Mouse (Mus musculus): Measurements from ENCODE around the gene H2al1f. TPM values are rescaled to one million over a fixed set of nuclear protein-coding genes. Genes with fewer than 3 reads are reported as not detected.
"Not testable (repeated sequence)": the region's sequence is repeated elsewhere in the genome, so short reads cannot be mapped to it uniquely, and the experiment has no call there.

H2al1f gene
- total RNA-seq (2012; rRNA removed) = not detected in 2 replicates

DNA sequence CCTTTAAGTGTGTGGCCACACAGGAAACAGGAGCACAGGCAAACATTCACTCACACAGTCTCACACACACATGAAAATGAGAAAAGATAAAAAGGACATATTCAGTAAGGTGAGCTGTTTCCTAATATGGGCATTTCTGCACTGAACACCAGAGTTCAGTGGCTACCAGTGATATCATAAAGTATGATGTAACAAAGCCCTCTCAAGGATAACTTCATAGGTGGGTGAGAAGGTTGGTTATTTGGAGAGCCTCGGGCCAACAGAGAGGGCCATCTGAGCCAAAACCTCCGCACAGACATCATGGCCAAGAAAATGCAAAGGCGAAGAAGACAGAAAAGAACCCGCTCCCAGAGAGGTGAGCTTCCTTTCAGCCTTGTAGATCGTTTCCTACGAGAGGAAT, at the start of gene H2al1f:
Gene H2al1f (plus strand): TSS at position 301 of the 400 bp plus-strand sequence.
- H3K27ac ChIP-seq (ENCODE audit: insufficient read depth, low read depth, low read length, poor library complexity, severe bottlenecking); H3K4me1 ChIP-seq (ENCODE audit: control insufficient read depth in 2 of 2, insufficient read depth in 2 of 2, low read length in 2 of 2, poor library complexity in 1 of 2); H3K4me3 ChIP-seq (ENCODE audit: insufficient read depth in 1 of 2, low read depth in 1 of 2, low read length in 2 of 2, poor library complexity in 1 of 2, severe bottlenecking in 1 of 2); in situ Hi-C loops (cut with MboI; ENCODE audit: low sequenced_read_pairs in 2 of 2, unreplicated experiment in 2 of 2); DNase-seq (ENCODE audit: low read depth, low spot score); H3K9ac ChIP-seq (ENCODE audit: insufficient read depth, low read depth, low read length, poor library complexity, severe bottlenecking); H3K9me3 ChIP-seq (ENCODE audit: control insufficient read depth, insufficient read depth, low read depth, low read length); H3K36me3 ChIP-seq (ENCODE audit: control insufficient read depth, insufficient read depth, low read length, poor library complexity, severe bottlenecking): not testable (repeated sequence)

DNA sequence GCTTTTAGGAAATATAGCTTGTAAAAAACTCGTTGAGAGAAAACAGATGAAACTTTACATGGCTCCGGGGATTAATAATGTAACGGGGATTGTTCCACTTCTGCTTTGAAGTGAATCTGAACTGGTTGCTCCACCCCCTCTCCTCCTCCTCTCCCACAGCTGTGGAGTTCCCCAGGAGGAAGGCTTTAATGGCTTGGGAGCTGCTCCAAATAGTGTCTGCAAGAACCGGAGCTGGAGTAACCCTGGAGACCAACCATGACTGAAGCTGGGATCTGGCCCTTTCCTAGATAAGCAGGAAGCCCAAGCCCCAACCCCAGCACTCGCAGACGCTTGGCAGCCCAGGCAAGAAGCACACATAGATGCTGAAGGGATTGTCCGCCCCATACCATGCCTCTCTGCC, 47.2 kb upstream of the H2al1f start:
- no peak overlapping the region for H3K27ac ChIP-seq (ENCODE audit: insufficient read depth, low read depth, low read length, poor library complexity, severe bottlenecking)
- H3K4me1 ChIP-seq (ENCODE audit: control insufficient read depth in 2 of 2, insufficient read depth in 2 of 2, low read length in 2 of 2, poor library complexity in 1 of 2) = no peaks in the 10 kb centered on the region
- TF ChIP-seq HCFC1 (IDR thresholded peaks at IDR 0.05; ENCODE audit: borderline replicate concordance, insufficient read depth, low read length) = no peak
- no peak for TF ChIP-seq ZC3H11A (IDR thresholded peaks at IDR 0.05; ENCODE audit: borderline replicate concordance, low read depth, low read length)
- no peak for TF ChIP-seq MAFK (IDR thresholded peaks at IDR 0.05; ENCODE audit: insufficient read depth, low read depth, low read length)
- no peak for TF ChIP-seq ZNF384 (IDR thresholded peaks at IDR 0.05; ENCODE audit: low read depth, low read length)
- no peak for TF ChIP-seq CHD2 (IDR thresholded peaks at IDR 0.05; ENCODE audit: low read depth, low read length)
- no peak overlapping the region for H3K9ac ChIP-seq (ENCODE audit: insufficient read depth, low read depth, low read length, poor library complexity, severe bottlenecking)
- in situ Hi-C loops (cut with MboI; ENCODE audit: low sequenced_read_pairs in 2 of 2, unreplicated experiment in 2 of 2) = no loop called here
- H3K36me3 ChIP-seq (ENCODE audit: control insufficient read depth, insufficient read depth, low read length, poor library complexity, severe bottlenecking) = no peaks in the 10 kb centered on the region
- no peak for DNase-seq (ENCODE audit: low read depth, low spot score)
- no peaks in the 10 kb centered on the region for H3K9me3 ChIP-seq (ENCODE audit: control insufficient read depth, insufficient read depth, low read depth, low read length)
- no peak overlapping the region for H3K4me3 ChIP-seq (ENCODE audit: insufficient read depth in 1 of 2, low read depth in 1 of 2, low read length in 2 of 2, poor library complexity in 1 of 2, severe bottlenecking in 1 of 2)

- Histone ChIP-seq H3K9me3 (ENCODE audit: control insufficient read depth, insufficient read depth, low read depth, low read length) (no peaks in the 10 kb centered on the region), H3K27ac (ENCODE audit: insufficient read depth, low read depth, low read length, poor library complexity, severe bottlenecking) (no peak overlapping the region), H3K4me1 (ENCODE audit: control insufficient read depth in 2 of 2, insufficient read depth in 2 of 2, low read length in 2 of 2, poor library complexity in 1 of 2) (no peaks in the 10 kb centered on the region), H3K4me3 (ENCODE audit: insufficient read depth in 1 of 2, low read depth in 1 of 2, low read length in 2 of 2, poor library complexity in 1 of 2, severe bottlenecking in 1 of 2) (no peak overlapping the region), H3K9ac (ENCODE audit: insufficient read depth, low read depth, low read length, poor library complexity, severe bottlenecking) (no peak overlapping the region), H3K36me3 (ENCODE audit: control insufficient read depth, insufficient read depth, low read length, poor library complexity, severe bottlenecking) (no peaks in the 10 kb centered on the region)
- TF ChIP-seq CHD2 (IDR thresholded peaks at IDR 0.05; ENCODE audit: low read depth, low read length) = no peak
- no peak for TF ChIP-seq ZNF384 (IDR thresholded peaks at IDR 0.05; ENCODE audit: low read depth, low read length)
- no peak for TF ChIP-seq HCFC1 (IDR thresholded peaks at IDR 0.05; ENCODE audit: borderline replicate concordance, insufficient read depth, low read length)
- no peak for TF ChIP-seq ZC3H11A (IDR thresholded peaks at IDR 0.05; ENCODE audit: borderline replicate concordance, low read depth, low read length)
- TF ChIP-seq MAFK (IDR thresholded peaks at IDR 0.05; ENCODE audit: insufficient read depth, low read depth, low read length) = no peak
- in situ Hi-C loops (cut with MboI; ENCODE audit: low sequenced_read_pairs in 2 of 2, unreplicated experiment in 2 of 2) = no loop called here
- DNase-seq (ENCODE audit: low read depth, low spot score) = no peak
Measured at GRCm38 (mm10) chrX:11269074-11269473, 45.9 kb upstream of the H2al1f start.

DNA sequence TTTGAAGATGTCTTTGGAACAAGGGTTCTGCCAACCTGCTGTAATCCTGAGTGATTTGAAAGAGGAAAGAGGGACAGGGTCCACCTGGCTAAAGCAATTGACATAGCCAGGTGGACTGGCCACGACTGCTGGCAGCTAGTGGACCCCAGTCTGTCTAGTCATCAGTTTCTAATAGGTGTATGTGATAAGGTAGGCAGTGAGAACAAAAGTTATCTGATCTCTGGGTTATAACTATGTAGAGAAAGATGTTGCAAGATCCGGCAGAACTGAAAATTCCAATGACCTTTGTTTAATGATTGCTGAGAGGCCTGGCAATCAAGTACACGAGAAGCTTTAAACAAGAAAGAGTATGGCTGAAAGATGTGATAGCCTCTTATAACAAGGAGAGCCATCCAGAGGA, 41.8 kb upstream of the H2al1f start:
- no peaks in the 10 kb centered on the region for H3K4me1 ChIP-seq (ENCODE audit: control insufficient read depth in 2 of 2, insufficient read depth in 2 of 2, low read length in 2 of 2, poor library complexity in 1 of 2)
- no peak overlapping the region for H3K27ac ChIP-seq (ENCODE audit: insufficient read depth, low read depth, low read length, poor library complexity, severe bottlenecking)
- DNase-seq (ENCODE audit: low read depth, low spot score) = no peak
- no peak overlapping the region for H3K4me3 ChIP-seq (ENCODE audit: insufficient read depth in 1 of 2, low read depth in 1 of 2, low read length in 2 of 2, poor library complexity in 1 of 2, severe bottlenecking in 1 of 2)
- in situ Hi-C loops (cut with MboI; ENCODE audit: low sequenced_read_pairs in 2 of 2, unreplicated experiment in 2 of 2) = no loop called here
- no peak overlapping the region for H3K9ac ChIP-seq (ENCODE audit: insufficient read depth, low read depth, low read length, poor library complexity, severe bottlenecking)
- no peaks in the 10 kb centered on the region for H3K36me3 ChIP-seq (ENCODE audit: control insufficient read depth, insufficient read depth, low read length, poor library complexity, severe bottlenecking)
- H3K9me3 ChIP-seq (ENCODE audit: control insufficient read depth, insufficient read depth, low read depth, low read length) = no peaks in the 10 kb centered on the region
- no peak for TF ChIP-seq CHD2 (IDR thresholded peaks at IDR 0.05; ENCODE audit: low read depth, low read length)
- no peak for TF ChIP-seq ZNF384 (IDR thresholded peaks at IDR 0.05; ENCODE audit: low read depth, low read length)
- no peak for TF ChIP-seq HCFC1 (IDR thresholded peaks at IDR 0.05; ENCODE audit: borderline replicate concordance, insufficient read depth, low read length)
- TF ChIP-seq MAFK (IDR thresholded peaks at IDR 0.05; ENCODE audit: insufficient read depth, low read depth, low read length) = no peak
- TF ChIP-seq ZC3H11A (IDR thresholded peaks at IDR 0.05; ENCODE audit: borderline replicate concordance, low read depth, low read length) = no peak

DNA sequence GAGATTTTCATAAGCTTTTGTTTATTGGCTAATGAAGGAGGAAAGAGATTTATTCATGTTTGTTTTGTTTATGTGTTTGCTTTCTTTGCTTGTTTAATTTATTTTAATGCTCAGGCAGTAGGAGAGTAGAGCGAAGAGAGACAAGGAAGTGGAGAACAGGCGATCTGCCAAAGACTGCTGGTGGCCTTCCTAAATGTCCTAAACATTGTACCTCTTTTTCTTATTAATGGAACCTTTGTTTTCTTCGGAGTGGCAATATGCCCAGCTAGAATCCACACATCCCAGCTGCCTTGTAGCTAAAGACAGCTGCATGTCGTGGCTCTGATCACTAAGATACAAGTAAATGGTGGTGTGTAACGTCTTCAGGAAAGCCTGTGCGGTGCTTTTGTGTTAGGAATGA, 37.9 kb upstream of the H2al1f start:
- Histone ChIP-seq H3K36me3 (ENCODE audit: control insufficient read depth, insufficient read depth, low read length, poor library complexity, severe bottlenecking) (no peaks in the 10 kb centered on the region), H3K4me3 (ENCODE audit: insufficient read depth in 1 of 2, low read depth in 1 of 2, low read length in 2 of 2, poor library complexity in 1 of 2, severe bottlenecking in 1 of 2) (no peak overlapping the region), H3K4me1 (ENCODE audit: control insufficient read depth in 2 of 2, insufficient read depth in 2 of 2, low read length in 2 of 2, poor library complexity in 1 of 2) (no peaks in the 10 kb centered on the region), H3K9ac (ENCODE audit: insufficient read depth, low read depth, low read length, poor library complexity, severe bottlenecking) (no peak overlapping the region), H3K27ac (ENCODE audit: insufficient read depth, low read depth, low read length, poor library complexity, severe bottlenecking) (no peak overlapping the region), H3K9me3 (ENCODE audit: control insufficient read depth, insufficient read depth, low read depth, low read length) (no peaks in the 10 kb centered on the region)
- in situ Hi-C loops (cut with MboI; ENCODE audit: low sequenced_read_pairs in 2 of 2, unreplicated experiment in 2 of 2) = no loop called here
- DNase-seq (ENCODE audit: low read depth, low spot score) = no peak
- TF ChIP-seq HCFC1 (IDR thresholded peaks at IDR 0.05; ENCODE audit: borderline replicate concordance, insufficient read depth, low read length) = no peak
